In genomic region chr17:33931159-33931866, GRCm38 (mm10) we compare ENCODE assay signal across 8 mouse cellular contexts. TPM values are rescaled to one million over a fixed set of nuclear protein-coding genes. Genes with fewer than 3 reads are reported as not detected.
DNase-seq lines count a peak whose midpoint lies in the region; ATAC-seq and TF ChIP-seq lines count a peak whose summit lies in the region.

No protein-coding gene starts in this region.

- H3K27me3 ChIP-seq in lung, embryonic 15.5 days, result no peaks in the 10 kb centered on the region
- H3K27me3 ChIP-seq in embryonic facial prominence, embryonic 12.5 days, result no peaks in the 10 kb centered on the region
- no peaks in the 10 kb centered on the region for H3K27me3 ChIP-seq in hindbrain, postnatal 0 days (ENCODE audit: insufficient read depth, low read length)
- no peaks in the 10 kb centered on the region for H3K27me3 ChIP-seq in midbrain, embryonic 16.5 days (ENCODE audit: control insufficient read depth, insufficient read depth, low read depth, low read length)

- H3K4me2 ChIP-seq in lung, embryonic 15.5 days, result peak overlapping the region; percentile 92
- H3K4me2 ChIP-seq in embryonic facial prominence, embryonic 12.5 days (replicated peaks), result peak overlapping the region; percentile 99
- H3K4me2 ChIP-seq in hindbrain, postnatal 0 days (ENCODE audit: low read depth, low read length), result peak overlapping the region; percentile 100
- H3K4me2 ChIP-seq in midbrain, embryonic 16.5 days (ENCODE audit: low read length), result peak overlapping the region; percentile 99

- no peaks in the 10 kb centered on the region for H3K9me3 ChIP-seq in lung, embryonic 15.5 days
- no peaks in the 10 kb centered on the region for H3K9me3 ChIP-seq in embryonic facial prominence, embryonic 12.5 days
- no peaks in the 10 kb centered on the region for H3K9me3 ChIP-seq in hindbrain, postnatal 0 days (ENCODE audit: low read length)
- H3K9me3 ChIP-seq in midbrain, embryonic 16.5 days (replicated peaks; ENCODE audit: control insufficient read depth, low read length, poor library complexity, severe bottlenecking), result no peaks in the 10 kb centered on the region

- no peak for ATAC-seq in lung, embryonic 15.5 days (ENCODE audit: borderline replicate concordance, extremely low read depth, low FRiP score, low TSS enrichment)
- no peak for ATAC-seq in embryonic facial prominence, embryonic 12.5 days (ENCODE audit: insufficient number of reproducible peaks, insufficient read depth, low FRiP score, low TSS enrichment)
- no peak for ATAC-seq in hindbrain, postnatal 0 days
- no peak for ATAC-seq in midbrain, embryonic 16.5 days

- peak overlapping the region; percentile 76 for H3K9ac ChIP-seq in lung, embryonic 15.5 days
- peak overlapping the region; percentile 89 for H3K9ac ChIP-seq in embryonic facial prominence, embryonic 12.5 days
- peak overlapping the region; percentile 86 for H3K9ac ChIP-seq in hindbrain, postnatal 0 days (replicated peaks; ENCODE audit: low read length)
- peak overlapping the region; percentile 92 for H3K9ac ChIP-seq in midbrain, embryonic 16.5 days (ENCODE audit: low read depth, low read length)

- H3K27ac ChIP-seq in lung, embryonic 15.5 days, result no peak overlapping the region; the same call in 1 of the 2 replicates
- H3K27ac ChIP-seq in embryonic facial prominence, embryonic 12.5 days, result peak overlapping the region; percentile 46; the same call in 1 of the 2 replicates
- H3K27ac ChIP-seq in hindbrain, postnatal 0 days, result 0 out of 2 replicates have a peak overlapping the region, but pooled peaks have one; percentile 90
- H3K27ac ChIP-seq in midbrain, embryonic 16.5 days (ENCODE audit: low read length), result no peak overlapping the region

- H3K4me1 ChIP-seq in lung, embryonic 15.5 days, result peaks cover 23% of the 10 kb centered on the region
- H3K4me1 ChIP-seq in embryonic facial prominence, embryonic 12.5 days, result peaks cover 14% of the 10 kb centered on the region
- no peaks in the 10 kb centered on the region for H3K4me1 ChIP-seq in hindbrain, postnatal 0 days (ENCODE audit: insufficient read depth, low read length)
- peaks cover 17% of the 10 kb centered on the region for H3K4me1 ChIP-seq in midbrain, embryonic 16.5 days (ENCODE audit: control insufficient read depth, insufficient read depth, low read length)

- TF ChIP-seq CTCF in hindbrain, postnatal 0 days (IDR thresholded peaks at IDR 0.05; ENCODE audit: low read depth), result no peak

- H3K4me3 ChIP-seq in lung, embryonic 15.5 days, result peak overlapping the region; percentile 79
- H3K4me3 ChIP-seq in embryonic facial prominence, embryonic 12.5 days, result peak overlapping the region; percentile 88
- H3K4me3 ChIP-seq in hindbrain, postnatal 0 days (ENCODE audit: low read length), result peak overlapping the region; percentile 89
- peak overlapping the region; percentile 88 for H3K4me3 ChIP-seq in midbrain, embryonic 16.5 days (ENCODE audit: low read depth, low read length)

- peaks cover 27% of the 10 kb centered on the region; the same call in 1 of the 2 replicates for H3K36me3 ChIP-seq in lung, embryonic 15.5 days
- peaks cover 43% of the 10 kb centered on the region for H3K36me3 ChIP-seq in embryonic facial prominence, embryonic 12.5 days
- peaks cover 16% of the 10 kb centered on the region for H3K36me3 ChIP-seq in hindbrain, postnatal 0 days (ENCODE audit: insufficient read depth, low read length)
- peaks cover 11% of the 10 kb centered on the region for H3K36me3 ChIP-seq in midbrain, embryonic 16.5 days (ENCODE audit: control insufficient read depth, insufficient read depth, low read length)

- WGBS in lung, embryonic 15.5 days, result 38% methylated on average over 18 of the region's 18 CpGs
- 28% methylated on average over 18 of the region's 18 CpGs for WGBS in embryonic facial prominence, embryonic 12.5 days
- WGBS in hindbrain, postnatal 0 days, result 38% methylated on average over 18 of the region's 18 CpGs
- 38% methylated on average over 18 of the region's 18 CpGs for WGBS in midbrain, embryonic 16.5 days

- DNase-seq in lung, postnatal 14 days, result no peak
- DNase-seq in hindbrain, postnatal 0 days (ENCODE audit: low spot score), result no peak
- no peak for DNase-seq in urinary bladder, adult 2 months (ENCODE audit: low spot score)
- no peak for DNase-seq in ovary, postnatal 14 days (ENCODE audit: low spot score)
- no peak for DNase-seq in right cerebral cortex, adult 2 months (ENCODE audit: low spot score in 2 of 2)

RNA-seq across cellular contexts. Expression of gene Rgl2, which starts 2.0 kb away (rescaled TPM):
- polyA plus RNA-seq in lung, embryonic 15.5 days (2015; fragmentation: Nextera tagmentation; extraction: Ambion mirVana), result 47.7 and 57.8 TPM in 2 replicates
- polyA plus RNA-seq in embryonic facial prominence, embryonic 12.5 days (2016; fragmentation: Nextera tagmentation; extraction: Ambion mirVana), result 60.9 and 64.8 TPM in 2 replicates
- 91.4 and 116 TPM in 2 replicates for total RNA-seq in hindbrain, postnatal 0 days (2014; rRNA removed)
- polyA plus RNA-seq in hindbrain, postnatal 0 days (2015; fragmentation: Nextera tagmentation; extraction: Ambion mirVana), result 36.1 and 36.8 TPM in 2 replicates
- polyA plus RNA-seq in midbrain, embryonic 16.5 days (2015; fragmentation: Nextera tagmentation; extraction: Ambion mirVana), result 54.9 and 57.2 TPM in 2 replicates
- polyA plus RNA-seq in urinary bladder, adult 2 months (2012; rRNA removed), result 132 and 164 TPM in 2 replicates

RNA-seq across cellular contexts. Expression of gene Pfdn6, which starts 8.8 kb away (rescaled TPM):
- 137 and 153 TPM in 2 replicates for polyA plus RNA-seq in lung, embryonic 15.5 days (2015; fragmentation: Nextera tagmentation; extraction: Ambion mirVana)
- 184 and 192 TPM in 2 replicates for polyA plus RNA-seq in embryonic facial prominence, embryonic 12.5 days (2016; fragmentation: Nextera tagmentation; extraction: Ambion mirVana)
- total RNA-seq in hindbrain, postnatal 0 days (2014; rRNA removed), result 25.2 and 43.1 TPM in 2 replicates
- polyA plus RNA-seq in hindbrain, postnatal 0 days (2015; fragmentation: Nextera tagmentation; extraction: Ambion mirVana), result 168 and 195 TPM in 2 replicates
- 186 and 191 TPM in 2 replicates for polyA plus RNA-seq in midbrain, embryonic 16.5 days (2015; fragmentation: Nextera tagmentation; extraction: Ambion mirVana)
- polyA plus RNA-seq in urinary bladder, adult 2 months (2012; rRNA removed), result 86.5 and 87.2 TPM in 2 replicates

RNA-seq across cellular contexts. Expression of gene Wdr46, which starts 9.1 kb away (rescaled TPM):
- 33.1 and 34.2 TPM in 2 replicates for polyA plus RNA-seq in lung, embryonic 15.5 days (2015; fragmentation: Nextera tagmentation; extraction: Ambion mirVana)
- polyA plus RNA-seq in embryonic facial prominence, embryonic 12.5 days (2016; fragmentation: Nextera tagmentation; extraction: Ambion mirVana), result 44.9 and 49.6 TPM in 2 replicates
- 16.6 and 16.8 TPM in 2 replicates for total RNA-seq in hindbrain, postnatal 0 days (2014; rRNA removed)
- polyA plus RNA-seq in hindbrain, postnatal 0 days (2015; fragmentation: Nextera tagmentation; extraction: Ambion mirVana), result 16.7 and 17.9 TPM in 2 replicates
- polyA plus RNA-seq in midbrain, embryonic 16.5 days (2015; fragmentation: Nextera tagmentation; extraction: Ambion mirVana), result 19.2 TPM in 2 replicates
- polyA plus RNA-seq in urinary bladder, adult 2 months (2012; rRNA removed), result 15.8 and 17.2 TPM in 2 replicates

RNA-seq across cellular contexts. Expression of gene Zbtb22, which starts 15.6 kb away (rescaled TPM):
- polyA plus RNA-seq in lung, embryonic 15.5 days (2015; fragmentation: Nextera tagmentation; extraction: Ambion mirVana), result 17.8 and 20.6 TPM in 2 replicates
- polyA plus RNA-seq in embryonic facial prominence, embryonic 12.5 days (2016; fragmentation: Nextera tagmentation; extraction: Ambion mirVana), result 21.6 and 21.9 TPM in 2 replicates
- total RNA-seq in hindbrain, postnatal 0 days (2014; rRNA removed), result 58.5 TPM in 2 replicates
- 20.8 and 23.0 TPM in 2 replicates for polyA plus RNA-seq in hindbrain, postnatal 0 days (2015; fragmentation: Nextera tagmentation; extraction: Ambion mirVana)
- 16.8 TPM in 2 replicates for polyA plus RNA-seq in midbrain, embryonic 16.5 days (2015; fragmentation: Nextera tagmentation; extraction: Ambion mirVana)
- 20.1 and 23.1 TPM in 2 replicates for polyA plus RNA-seq in urinary bladder, adult 2 months (2012; rRNA removed)

RNA-seq across cellular contexts. Expression of gene Tapbp, which starts 15.6 kb away (rescaled TPM):
- 45.3 and 52.6 TPM in 2 replicates for polyA plus RNA-seq in lung, embryonic 15.5 days (2015; fragmentation: Nextera tagmentation; extraction: Ambion mirVana)
- polyA plus RNA-seq in embryonic facial prominence, embryonic 12.5 days (2016; fragmentation: Nextera tagmentation; extraction: Ambion mirVana), result 20.0 and 25.0 TPM in 2 replicates
- 41.5 and 61.8 TPM in 2 replicates for total RNA-seq in hindbrain, postnatal 0 days (2014; rRNA removed)
- polyA plus RNA-seq in hindbrain, postnatal 0 days (2015; fragmentation: Nextera tagmentation; extraction: Ambion mirVana), result 39.1 and 40.2 TPM in 2 replicates
- polyA plus RNA-seq in midbrain, embryonic 16.5 days (2015; fragmentation: Nextera tagmentation; extraction: Ambion mirVana), result 21.1 and 26.1 TPM in 2 replicates
- 84.7 and 122 TPM in 2 replicates for polyA plus RNA-seq in urinary bladder, adult 2 months (2012; rRNA removed)

Comparison
In these comparisons a context has a peak if more than half of its experiments do, and no peak if none do; other contexts are left out.
1. H3K27ac ChIP-seq: peak in embryonic facial prominence, embryonic 12.5 days (single experiment) and hindbrain, postnatal 0 days (single experiment); none in lung, embryonic 15.5 days (single experiment) and midbrain, embryonic 16.5 days (single experiment).
2. Peak in every context shown above with its lines, with median percentiles within 50 percentile points of each other: H3K4me2 ChIP-seq, H3K4me3 ChIP-seq and H3K9ac ChIP-seq.